Mouse (Mus musculus): ENCODE data around the gene Ypel1. TPM values are rescaled to one million over a fixed set of nuclear protein-coding genes. Genes with fewer than 3 reads are reported as not detected.

The Ypel1 gene
- polyA plus RNA-seq, 1 experiment from 2014 or later: 1.2 TPM

DNA sequence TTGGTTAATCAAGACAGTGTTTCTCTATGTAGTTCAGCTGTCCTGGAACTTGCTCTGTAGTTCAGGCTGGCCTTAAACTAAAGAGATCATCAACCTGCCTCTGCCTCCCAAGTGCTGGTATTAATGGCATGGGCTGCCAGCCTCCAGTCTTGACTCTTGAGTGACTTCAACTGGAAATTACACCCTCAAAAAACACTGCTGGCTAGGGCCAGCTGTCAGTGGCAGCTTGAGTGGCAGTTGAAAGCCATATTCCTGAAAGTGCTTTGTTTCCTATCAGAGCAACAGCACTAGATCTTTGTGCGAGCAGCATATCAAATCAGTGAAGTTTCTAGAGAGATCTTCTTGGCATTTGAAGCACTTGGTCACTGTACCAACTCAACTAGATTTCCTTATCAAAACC lies 28.1 kb upstream of the Ypel1 start:
- no peak for DNase-seq
- Histone ChIP-seq H3K27me3 (ENCODE audit: insufficient read depth, low read length) (no peaks in the 10 kb centered on the region), H3K9ac (replicated peaks) (no peak overlapping the region), H3K36me3 (replicated peaks; ENCODE audit: insufficient read depth, low read length) (peaks cover 77% of the 10 kb centered on the region), H3K9me3 (ENCODE audit: low read length) (no peaks in the 10 kb centered on the region), H3K4me1 (ENCODE audit: insufficient read depth) (no peaks in the 10 kb centered on the region), H3K4me3 (ENCODE audit: low read depth, low read length) (no peak overlapping the region), H3K4me2 (ENCODE audit: low read depth, low read length) (no peak overlapping the region), H3K27ac (ENCODE audit: low read depth) (no peak overlapping the region)
- no peak for ATAC-seq
- 98% methylated on average over 1 of the region's 1 CpGs for WGBS (ENCODE audit: insufficient replicate concordance)
- no peak for TF ChIP-seq EP300 (IDR thresholded peaks at IDR 0.05; ENCODE audit: low read depth)
- no peak for TF ChIP-seq CTCF (IDR thresholded peaks at IDR 0.05; ENCODE audit: low read depth)

DNA sequence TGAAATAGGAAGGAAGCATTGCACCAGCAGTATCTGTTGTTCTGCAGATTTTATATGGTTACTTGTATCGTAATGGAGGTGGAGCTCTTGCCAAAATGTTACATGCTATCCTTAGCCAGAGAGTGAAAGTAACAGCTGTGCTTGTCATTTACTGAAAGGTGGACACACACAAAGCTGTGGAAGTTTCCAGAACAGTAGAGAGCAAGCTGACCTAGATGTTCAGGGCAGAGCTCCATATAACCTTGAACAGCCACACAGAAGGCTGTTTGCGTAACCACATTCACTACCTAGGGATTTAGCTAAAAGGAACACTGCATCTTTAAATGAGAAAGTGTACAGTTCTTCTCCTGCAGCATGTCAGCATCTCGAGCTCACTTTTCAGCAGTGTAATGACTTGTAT lies 25.2 kb upstream of the Ypel1 start:
- Histone ChIP-seq H3K9me3 (ENCODE audit: low read length) (no peaks in the 10 kb centered on the region), H3K27ac (ENCODE audit: low read depth) (no peak overlapping the region), H3K9ac (replicated peaks) (no peak overlapping the region), H3K27me3 (ENCODE audit: insufficient read depth, low read length) (no peaks in the 10 kb centered on the region), H3K4me3 (ENCODE audit: low read depth, low read length) (no peak overlapping the region), H3K4me1 (ENCODE audit: insufficient read depth) (no peaks in the 10 kb centered on the region), H3K4me2 (ENCODE audit: low read depth, low read length) (no peak overlapping the region), H3K36me3 (replicated peaks; ENCODE audit: insufficient read depth, low read length) (peaks cover 71% of the 10 kb centered on the region)
- no peak for ATAC-seq
- TF ChIP-seq CTCF (IDR thresholded peaks at IDR 0.05; ENCODE audit: low read depth): no peak
- TF ChIP-seq EP300 (IDR thresholded peaks at IDR 0.05; ENCODE audit: low read depth): no peak
- DNase-seq: no peak
- 82% methylated on average over 3 of the region's 3 CpGs for WGBS (ENCODE audit: insufficient replicate concordance)

DNA sequence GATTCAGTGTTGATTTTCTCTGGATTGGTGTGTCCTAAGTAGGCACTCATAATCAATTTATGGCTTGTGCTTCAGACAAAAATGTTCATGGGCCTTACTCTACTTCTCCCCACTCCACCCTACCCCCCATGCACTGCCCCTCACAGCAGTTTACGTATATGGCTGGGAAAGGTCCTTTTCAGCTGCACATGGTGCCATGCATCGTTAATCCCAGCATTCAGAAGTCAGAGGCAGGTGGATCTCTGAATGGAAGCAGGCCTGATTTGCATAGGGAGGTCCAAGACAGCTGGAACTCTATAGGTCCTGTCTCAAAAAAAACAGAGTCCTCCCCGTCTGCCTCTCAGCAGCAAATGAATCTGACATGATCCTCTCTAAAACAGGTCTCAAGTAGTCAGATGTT lies 24.2 kb upstream of the Ypel1 start:
- H3K9ac ChIP-seq (replicated peaks): no peak overlapping the region
- WGBS (ENCODE audit: insufficient replicate concordance): 75% methylated on average over 3 of the region's 3 CpGs

DNA sequence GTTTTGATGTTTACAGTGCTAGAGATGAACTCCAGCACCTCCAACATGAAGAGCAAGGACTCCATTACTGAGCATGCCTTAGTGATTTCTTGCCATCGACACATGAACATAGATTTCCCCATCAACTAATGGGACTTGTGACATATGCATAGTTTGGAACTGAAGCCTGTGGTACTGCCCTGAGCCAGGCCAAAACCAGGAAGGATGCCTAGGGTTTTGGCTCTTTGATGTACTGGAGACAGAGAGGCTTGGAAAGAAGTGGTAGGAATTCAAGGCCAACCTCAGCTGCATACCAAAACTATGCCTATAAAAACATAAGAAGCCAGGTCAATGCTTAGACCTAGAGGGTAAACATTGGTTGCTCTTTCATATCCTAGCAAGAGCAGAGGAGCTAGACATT lies 19.6 kb upstream of the Ypel1 start:
- H3K9ac ChIP-seq (replicated peaks): no peak overlapping the region
- TF ChIP-seq EP300 (IDR thresholded peaks at IDR 0.05; ENCODE audit: low read depth) (no peak), CTCF (IDR thresholded peaks at IDR 0.05; ENCODE audit: low read depth) (no peak)
- H3K27ac ChIP-seq (ENCODE audit: low read depth): no peak overlapping the region
- H3K36me3 ChIP-seq (replicated peaks; ENCODE audit: insufficient read depth, low read length): peaks cover 31% of the 10 kb centered on the region
- no peaks in the 10 kb centered on the region for H3K27me3 ChIP-seq (ENCODE audit: insufficient read depth, low read length)
- H3K4me1 ChIP-seq (ENCODE audit: insufficient read depth): no peaks in the 10 kb centered on the region
- DNase-seq (no peak), ATAC-seq (no peak)
- H3K4me3 ChIP-seq (ENCODE audit: low read depth, low read length): no peak overlapping the region
- no peak overlapping the region for H3K4me2 ChIP-seq (ENCODE audit: low read depth, low read length)
- H3K9me3 ChIP-seq (ENCODE audit: low read length): no peaks in the 10 kb centered on the region
- 90% methylated on average over 1 of the region's 1 CpGs for WGBS (ENCODE audit: insufficient replicate concordance)

More for the DNA sequence above, 24.2 kb upstream of the Ypel1 start:
- no peak for ATAC-seq
- no peak overlapping the region for H3K4me3 ChIP-seq (ENCODE audit: low read depth, low read length)
- H3K27me3 ChIP-seq (ENCODE audit: insufficient read depth, low read length): no peaks in the 10 kb centered on the region
- peaks cover 63% of the 10 kb centered on the region for H3K36me3 ChIP-seq (replicated peaks; ENCODE audit: insufficient read depth, low read length)
- no peak overlapping the region for H3K27ac ChIP-seq (ENCODE audit: low read depth)
- no peak for TF ChIP-seq CTCF (IDR thresholded peaks at IDR 0.05; ENCODE audit: low read depth)
- TF ChIP-seq EP300 (IDR thresholded peaks at IDR 0.05; ENCODE audit: low read depth): no peak
- no peak for DNase-seq
- no peak overlapping the region for H3K4me2 ChIP-seq (ENCODE audit: low read depth, low read length)
- no peaks in the 10 kb centered on the region for H3K4me1 ChIP-seq (ENCODE audit: insufficient read depth)
- no peaks in the 10 kb centered on the region for H3K9me3 ChIP-seq (ENCODE audit: low read length)

DNA sequence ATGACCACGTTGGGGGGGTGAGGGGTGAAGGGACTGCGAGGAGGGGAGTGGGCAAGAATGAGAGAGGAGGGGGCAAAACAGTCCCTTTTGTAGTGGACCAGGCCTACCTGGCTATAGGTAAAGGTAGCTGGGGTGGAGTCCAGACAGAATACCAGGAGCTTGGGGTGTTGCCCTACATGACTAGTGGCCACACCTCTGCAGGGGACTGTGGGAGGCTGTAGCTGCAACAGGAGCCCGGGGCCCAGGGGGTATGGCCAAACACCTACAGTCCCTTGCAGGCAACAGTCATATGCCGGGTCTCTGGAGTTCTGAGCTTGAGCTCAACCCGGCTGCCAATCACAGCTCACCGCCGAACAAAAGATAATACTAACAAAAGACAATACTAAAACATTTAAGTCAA lies 17.4 kb upstream of the Ypel1 start:
- DNase-seq (no peak), ATAC-seq (no peak)
- no peak overlapping the region for H3K27ac ChIP-seq (ENCODE audit: low read depth)
- TF ChIP-seq CTCF (IDR thresholded peaks at IDR 0.05; ENCODE audit: low read depth) (no peak), EP300 (IDR thresholded peaks at IDR 0.05; ENCODE audit: low read depth) (no peak)
- peaks cover 17% of the 10 kb centered on the region for H3K36me3 ChIP-seq (replicated peaks; ENCODE audit: insufficient read depth, low read length)
- H3K4me3 ChIP-seq (ENCODE audit: low read depth, low read length): no peak overlapping the region
- H3K4me1 ChIP-seq (ENCODE audit: insufficient read depth): no peaks in the 10 kb centered on the region
- no peak overlapping the region for H3K4me2 ChIP-seq (ENCODE audit: low read depth, low read length)
- no peaks in the 10 kb centered on the region for H3K27me3 ChIP-seq (ENCODE audit: insufficient read depth, low read length)
- no peak overlapping the region for H3K9ac ChIP-seq (replicated peaks)
- 71% methylated on average over 7 of the region's 7 CpGs for WGBS (ENCODE audit: insufficient replicate concordance)
- H3K9me3 ChIP-seq (ENCODE audit: low read length): no peaks in the 10 kb centered on the region

DNA sequence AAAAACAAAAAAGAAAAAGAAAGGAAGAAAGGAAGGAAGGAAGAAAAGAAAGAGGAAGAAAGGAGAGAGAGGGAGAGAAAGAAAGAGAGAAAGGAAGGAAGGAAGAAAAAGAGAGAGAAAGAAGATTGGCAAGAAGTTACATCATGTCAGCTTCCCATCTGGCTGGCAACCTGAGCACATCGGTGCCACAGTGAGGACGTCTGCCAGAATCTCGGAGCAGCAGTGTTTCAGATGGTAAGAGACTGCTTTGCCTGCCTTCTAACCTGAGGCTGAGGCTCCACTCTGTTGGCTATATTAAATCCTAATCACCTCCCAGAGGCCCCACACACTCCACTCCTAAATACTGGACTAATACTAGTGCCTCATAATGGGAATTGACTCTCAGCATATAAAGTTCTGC lies 15.6 kb upstream of the Ypel1 start:
- H3K4me3 ChIP-seq (ENCODE audit: low read depth, low read length): no peak overlapping the region
- no peak overlapping the region for H3K27ac ChIP-seq (ENCODE audit: low read depth)
- TF ChIP-seq CTCF (IDR thresholded peaks at IDR 0.05; ENCODE audit: low read depth) (no peak), EP300 (IDR thresholded peaks at IDR 0.05; ENCODE audit: low read depth) (no peak)
- no peaks in the 10 kb centered on the region for H3K9me3 ChIP-seq (ENCODE audit: low read length)
- no peak for ATAC-seq
- no peaks in the 10 kb centered on the region for H3K4me1 ChIP-seq (ENCODE audit: insufficient read depth)
- DNase-seq: no peak
- peaks cover 2% of the 10 kb centered on the region; the same call in 1 of the 2 replicates for H3K36me3 ChIP-seq (replicated peaks; ENCODE audit: insufficient read depth, low read length)
- no peak overlapping the region for H3K9ac ChIP-seq (replicated peaks)
- WGBS (ENCODE audit: insufficient replicate concordance): 66% methylated on average over 3 of the region's 3 CpGs
- H3K27me3 ChIP-seq (ENCODE audit: insufficient read depth, low read length): no peaks in the 10 kb centered on the region
- no peak overlapping the region for H3K4me2 ChIP-seq (ENCODE audit: low read depth, low read length)

DNA sequence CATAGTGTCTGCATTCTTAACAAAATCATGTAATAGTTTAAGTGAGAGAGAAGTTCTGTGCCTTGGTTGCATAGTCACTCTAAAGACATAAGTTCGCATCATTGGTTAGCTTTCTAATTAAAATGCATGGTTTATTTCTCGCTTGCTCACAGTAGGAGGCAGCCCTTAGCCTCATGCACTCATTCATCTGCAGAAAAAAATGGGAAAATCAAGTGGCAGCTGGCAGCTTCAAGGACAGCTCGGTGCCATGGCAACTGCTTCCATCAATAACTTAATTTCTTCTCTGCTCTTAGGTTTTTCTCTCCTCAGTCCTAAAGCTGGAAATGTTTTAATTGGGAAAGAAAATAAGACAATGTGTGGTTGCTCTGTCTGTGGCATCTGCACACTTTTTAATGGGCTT lies 13.9 kb upstream of the Ypel1 start:
- WGBS (ENCODE audit: insufficient replicate concordance): 75% methylated on average over 3 of the region's 3 CpGs
- ATAC-seq (no peak), DNase-seq (no peak)
- Histone ChIP-seq H3K9ac (replicated peaks) (no peak overlapping the region), H3K4me3 (ENCODE audit: low read depth, low read length) (no peak overlapping the region), H3K4me1 (ENCODE audit: insufficient read depth) (no peaks in the 10 kb centered on the region), H3K27me3 (ENCODE audit: insufficient read depth, low read length) (no peaks in the 10 kb centered on the region), H3K36me3 (replicated peaks; ENCODE audit: insufficient read depth, low read length) (no peaks in the 10 kb centered on the region), H3K4me2 (ENCODE audit: low read depth, low read length) (no peak overlapping the region), H3K27ac (ENCODE audit: low read depth) (no peak overlapping the region), H3K9me3 (ENCODE audit: low read length) (no peaks in the 10 kb centered on the region)
- TF ChIP-seq CTCF (IDR thresholded peaks at IDR 0.05; ENCODE audit: low read depth) (no peak), EP300 (IDR thresholded peaks at IDR 0.05; ENCODE audit: low read depth) (no peak)
